Mouse (Mus musculus) cerebellum, postnatal 4 days (tissue): ENCODE results near the gene Vmn2r120.
"Not testable (repeated sequence)": the region's sequence is repeated elsewhere in the genome, so short reads cannot be mapped to it uniquely, and the experiment has no call there.

Experiments
- DNase-seq, 2 experiments: peaks; one replicate each; pipeline ENCODE4 v3.0.0; 2022; ENCODE audit warnings: low spot score in 2 of 2, mixed read lengths in 1 of 2

Vmn2r120 gene

DNA sequence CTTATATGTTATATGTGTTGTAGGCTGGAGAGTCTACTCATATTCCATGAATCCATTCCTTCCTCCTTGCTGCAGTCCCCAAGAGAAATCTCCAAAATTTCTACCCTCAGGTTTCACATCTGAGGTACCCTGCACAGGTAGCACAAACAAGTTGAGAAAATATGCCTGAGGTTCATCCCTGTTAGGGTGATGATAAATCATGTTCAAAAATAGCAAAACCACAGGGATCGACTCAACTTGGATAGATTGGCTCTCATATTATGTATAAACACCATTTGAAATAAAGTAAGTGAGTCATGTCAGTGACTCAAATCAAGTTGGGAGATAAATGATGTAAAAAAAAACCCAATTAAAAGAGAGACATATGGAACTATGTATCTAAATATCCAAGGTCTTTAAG, at the start of gene Vmn2r120:
Gene Vmn2r120, minus strand, starts transcription at position 101 of the 400 bp plus-strand sequence.
- no peak for DNase-seq

DNA sequence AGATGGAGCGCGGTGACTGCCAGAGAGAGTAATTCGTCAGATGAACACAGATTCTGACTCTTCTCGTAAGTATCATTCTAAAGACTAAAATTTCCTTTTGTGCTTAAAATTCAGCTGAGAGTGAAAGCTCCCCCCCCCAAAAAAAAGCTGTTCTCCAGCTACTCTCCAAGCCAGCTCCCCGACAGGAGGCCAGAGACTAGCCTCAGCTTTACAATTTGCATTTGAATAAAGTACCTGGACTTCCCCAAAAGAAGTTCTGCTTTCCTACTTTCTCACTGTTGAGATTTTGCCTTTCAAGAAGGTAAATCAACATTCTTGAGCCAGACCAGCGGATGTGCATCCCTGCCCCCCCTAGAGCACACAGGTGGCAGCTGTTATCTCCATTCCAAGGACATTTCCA, 42.0 kb upstream of the Vmn2r120 start:
- DNase-seq = not testable (repeated sequence)

DNA sequence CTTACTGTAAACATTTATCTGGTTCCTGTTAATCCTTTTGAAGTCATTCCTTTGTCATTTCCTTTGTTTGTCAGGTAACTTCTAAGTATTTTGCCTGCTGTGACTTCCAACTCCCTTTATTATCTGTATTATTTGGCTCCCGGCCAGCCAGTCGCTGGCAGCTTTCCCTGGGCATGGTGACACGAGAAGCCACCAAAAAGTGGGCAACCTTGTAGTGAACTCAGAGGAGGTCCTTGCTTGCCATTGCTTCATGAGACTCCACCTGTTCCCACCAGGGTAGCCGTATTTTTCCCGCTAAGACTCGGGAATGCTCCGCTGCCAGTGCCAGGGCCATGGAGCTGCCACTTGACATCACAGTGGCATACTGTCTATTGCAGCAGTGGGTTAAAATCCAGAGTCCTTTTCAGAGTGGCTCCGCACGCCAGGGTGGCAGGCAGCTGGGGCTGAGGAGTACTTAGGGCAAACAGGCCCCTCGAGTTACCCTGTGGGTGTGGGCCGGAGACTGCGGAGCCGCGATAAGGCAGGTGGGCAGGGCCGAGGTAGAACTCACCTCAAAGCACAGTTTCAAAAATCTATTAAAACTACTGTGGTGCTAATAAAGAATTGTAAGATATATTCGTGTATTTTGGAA, 28.9 kb upstream of the Vmn2r120 start:
- DNase-seq = peak in 1 of 2 experiments; percentile 2
